In the genomic region with DNA sequence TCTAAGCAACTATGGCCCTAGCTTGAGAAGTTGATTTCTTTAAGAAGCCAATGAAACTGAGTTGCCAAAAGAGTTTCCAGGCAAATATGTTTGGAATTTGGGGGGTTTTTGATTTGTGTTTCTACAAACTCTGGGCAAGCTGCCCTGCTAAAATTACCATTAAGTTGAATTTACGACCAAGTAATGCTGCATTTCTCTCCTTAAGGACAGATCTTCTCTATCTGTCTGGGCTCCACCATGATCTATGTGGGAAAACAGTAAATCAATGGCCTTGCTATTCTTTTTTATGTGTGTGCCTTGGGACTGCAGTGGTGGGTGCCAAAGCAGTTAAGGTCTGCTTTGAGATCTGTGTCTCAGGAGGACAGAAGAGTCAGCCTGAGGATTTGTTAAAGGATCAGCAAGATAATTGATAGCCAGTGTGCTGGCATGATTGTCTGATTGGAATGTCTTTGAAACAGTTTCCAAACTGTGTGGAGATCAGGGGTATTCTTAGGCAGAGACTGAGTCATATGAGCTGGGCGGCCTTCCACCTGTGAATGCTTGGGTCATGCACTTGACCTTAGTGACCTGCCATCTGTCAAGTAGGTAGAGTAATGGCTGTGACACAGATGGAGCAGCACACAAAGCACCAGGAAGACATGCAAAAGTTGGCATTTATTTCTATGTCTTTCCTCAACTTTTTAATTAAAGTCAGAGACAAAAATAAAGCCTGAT, we compare ENCODE assay signal across 14 mouse cellular contexts.
DNase-seq lines count a peak whose midpoint lies in the region; ATAC-seq and TF ChIP-seq lines count a peak whose summit lies in the region.
"Had no signal": no experiment of that assay in that cellular context is flagged by ENCODE, and none has a peak within 500 bp of the region (broad histone marks: within the 10 kb centered on the region; RNA-seq: fewer than 3 reads in every experiment).

No protein-coding gene starts in this region.

- 38% methylated on average over 2 of the region's 2 CpGs for WGBS in limb, embryonic 14.5 days
- WGBS in limb, embryonic 10.5 days, result 68% methylated on average over 2 of the region's 2 CpGs

- no peaks in the 10 kb centered on the region for H3K27me3 ChIP-seq in limb, embryonic 14.5 days (ENCODE audit: control insufficient read depth, insufficient read depth, low read length)
- H3K27me3 ChIP-seq in limb, embryonic 10.5 days (ENCODE audit: low read depth, poor library complexity, severe bottlenecking), result no peaks in the 10 kb centered on the region

- no peak overlapping the region for H3K4me3 ChIP-seq in limb, embryonic 14.5 days (replicated peaks; ENCODE audit: low read length)
- H3K4me3 ChIP-seq in limb, embryonic 10.5 days, result no peak overlapping the region
- H3K4me3 ChIP-seq: heart, embryonic 10.5 days; left cerebral cortex, adult 2 months had no signal

- no peak overlapping the region for H3K27ac ChIP-seq in limb, embryonic 14.5 days (replicated peaks; ENCODE audit: low read depth, low read length)
- no peak overlapping the region for H3K27ac ChIP-seq in limb, embryonic 10.5 days
- H3K27ac ChIP-seq: heart, embryonic 10.5 days; left cerebral cortex, adult 2 months; macrophage had no signal

- H3K9ac ChIP-seq in limb, embryonic 14.5 days (ENCODE audit: low read depth, low read length, severe bottlenecking), result no peak overlapping the region

- no peaks in the 10 kb centered on the region; the same call in 1 of the 2 replicates for H3K4me1 ChIP-seq in limb, embryonic 14.5 days (ENCODE audit: control insufficient read depth, insufficient read depth, low read length)
- peaks cover 9% of the 10 kb centered on the region for H3K4me1 ChIP-seq in limb, embryonic 10.5 days

- peak; percentile 21 for DNase-seq in limb, embryonic 14.5 days (ENCODE audit: low spot score)
- no peak for DNase-seq in limb, embryonic 10.5 days (ENCODE audit: low spot score)
- peak; percentile 52 for DNase-seq in adrenal gland, postnatal 10 days
- DNase-seq in kidney, adult 18-20 months, result peak; percentile 9
- peak; percentile 70 for DNase-seq in mesoderm, embryonic 11.5 days (ENCODE audit: low read depth, low spot score)
- DNase-seq in urinary bladder, adult 18-20 months (ENCODE audit: low spot score in 2 of 2), result no peak
- DNase-seq: cerebellum, adult 8-10 months had no signal

- no peak for ATAC-seq in limb, embryonic 14.5 days (ENCODE audit: low FRiP score, low read depth)
- ATAC-seq in granulocyte monocyte progenitor cell, adult 5-6 weeks (replicated peaks; ENCODE audit: poor library complexity, severe bottlenecking), result no peak
- ATAC-seq: CD4-positive, CD25-positive, alpha-beta regulatory T cell, adult 4 months; intestine, postnatal 0 days had no signal

- H3K4me2 ChIP-seq in limb, embryonic 14.5 days (replicated peaks; ENCODE audit: low read depth, low read length, severe bottlenecking), result no peak overlapping the region
- H3K4me2 ChIP-seq: liver, embryonic 11.5 days had no signal

- no peaks in the 10 kb centered on the region for H3K36me3 ChIP-seq in limb, embryonic 14.5 days (ENCODE audit: control insufficient read depth, insufficient read depth, low read length)
- H3K36me3 ChIP-seq in limb, embryonic 10.5 days, result no peaks in the 10 kb centered on the region
- H3K36me3 ChIP-seq: heart, embryonic 10.5 days had no signal

- no peaks in the 10 kb centered on the region for H3K9me3 ChIP-seq in limb, embryonic 14.5 days (ENCODE audit: control insufficient read depth, low read length)
- H3K9me3 ChIP-seq in limb, embryonic 10.5 days (replicated peaks), result no peaks in the 10 kb centered on the region
- H3K9me3 ChIP-seq: heart, embryonic 10.5 days had no signal

- TF ChIP-seq POLR2A in limb, embryonic 14.5 days (IDR thresholded peaks at IDR 0.05; ENCODE audit: borderline replicate concordance, extremely low read depth, insufficient read depth, insufficient read length), result no peak

Comparison
In these comparisons a context has a peak if more than half of its experiments do, and no peak if none do; other contexts are left out.
1. DNase-seq: peak in limb, embryonic 14.5 days (single experiment), adrenal gland, postnatal 10 days (single experiment), kidney, adult 18-20 months (single experiment) and mesoderm, embryonic 11.5 days (single experiment); none in limb, embryonic 10.5 days (single experiment) and urinary bladder, adult 18-20 months (0 of 2).